Mouse (Mus musculus) kidney, adult 2 months (tissue): ENCODE data around the gene Tll2. TPM values are rescaled to one million over a fixed set of nuclear protein-coding genes. Genes with fewer than 3 reads are reported as not detected.

Experiments
- DNase-seq: peaks from one replicate; pipeline ENCODE4 v3.0.0; 2021
- H3K27ac ChIP-seq: fragments of 200-500 bp; 2 replicates; pipeline ENCODE4 v1.5.1; 2012; ENCODE audit warnings: low read depth, low read length, control low read depth, inconsistent platforms; ENCODE audit not compliant: insufficient read depth
- H3K27me3 ChIP-seq: fragments of 200-500 bp; replicated peaks from 2 replicates; pipeline ENCODE4 v1.6.1; 2012; ENCODE audit warnings: mild to moderate bottlenecking, moderate library complexity, low read length, inconsistent platforms; ENCODE audit not compliant: control insufficient read depth, insufficient read depth
- H3K36me3 ChIP-seq: fragments of 200-500 bp; 2 replicates; pipeline ENCODE4 v1.6.1; 2012; ENCODE audit warnings: mild to moderate bottlenecking, moderate library complexity, low read length, inconsistent platforms; ENCODE audit not compliant: control insufficient read depth, insufficient read depth
- H3K4me1 ChIP-seq: fragments of 200-500 bp; 2 replicates; pipeline ENCODE4 v1.6.1; 2011; ENCODE audit warnings: low read length; ENCODE audit not compliant: control insufficient read depth, insufficient read depth
- H3K4me3 ChIP-seq: fragments of 200-500 bp; 2 replicates; pipeline ENCODE4 v1.5.1; 2011; ENCODE audit warnings: mild to moderate bottlenecking, low read depth, low read length, control low read depth; ENCODE audit not compliant: insufficient read depth
- CTCF ChIP-seq: fragments of 200-500 bp; conservative IDR thresholded peaks from 2 replicates; pipeline ENCODE4 v1.5.1; 2011; ENCODE audit warnings: low read depth, mild to moderate bottlenecking, control low read depth, low read length, moderate library complexity, mixed read lengths; ENCODE audit not compliant: insufficient read depth, insufficient read length
- POLR2A ChIP-seq: fragments of 200-500 bp; IDR thresholded peaks from one replicate; pipeline ENCODE4 v1.6.1; 2011; ENCODE audit warnings: low read depth, low read length, control low read depth
- WGBS: fragments of 180-500 bp; shearing (Covaris S2); methylation state at CpG from one replicate; pipeline ENCODE4 v1.1.7; 2018; 5-methylcytosine and 5-hydroxymethylcytosine counted together
- polyA plus RNA-seq: library from polyadenylated mRNA; depleted of rRNA; stranded (reverse); fragments of >200 nt; gene quantifications from 2 replicates; pipeline ENCODE4 v1.2.3, GENCODE M21; 2012

The Tll2 gene
- polyA plus RNA-seq, 1 experiment = 0.03 TPM

- TF ChIP-seq CTCF (peak; percentile 84), POLR2A (no peak)
These were observed 116.8 kb downstream of the Tll2 start for GRCm38 (mm10) chr19:41089833-41090232.

DNA sequence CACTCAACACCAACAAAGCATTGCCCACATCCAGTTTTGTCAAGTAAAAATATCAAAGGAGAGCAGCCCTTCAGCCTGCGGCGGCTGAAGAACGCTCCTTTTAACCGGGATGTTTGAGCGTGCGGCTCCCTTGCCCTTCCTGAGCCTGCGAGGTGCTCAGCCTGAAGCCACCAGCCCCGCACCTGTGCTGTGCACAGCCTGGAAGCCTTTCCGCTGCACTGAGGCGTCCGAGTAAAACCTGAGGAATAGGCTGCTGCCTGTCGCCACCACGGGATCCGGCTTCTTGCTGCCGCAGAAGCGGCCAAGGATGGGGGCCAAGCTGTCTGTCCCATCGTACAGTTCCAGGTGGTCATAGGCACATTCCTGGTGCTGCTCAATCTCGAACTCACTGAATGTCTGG lies 118.1 kb downstream of the Tll2 start:
- no peak overlapping the region for H3K27ac ChIP-seq
- H3K4me3 ChIP-seq = no peak overlapping the region
- no peaks in the 10 kb centered on the region for H3K27me3 ChIP-seq
- TF ChIP-seq POLR2A (no peak), CTCF (no peak)
- no peaks in the 10 kb centered on the region for H3K4me1 ChIP-seq
- DNase-seq = no peak
- H3K36me3 ChIP-seq = no peaks in the 10 kb centered on the region
- 38% methylated on average over 18 of the region's 18 CpGs for WGBS

More at GRCm38 (mm10) chr19:41089833-41090232, 116.8 kb downstream of the Tll2 start:
- Histone ChIP-seq H3K27me3 (no peaks in the 10 kb centered on the region), H3K36me3 (no peaks in the 10 kb centered on the region), H3K4me1 (no peaks in the 10 kb centered on the region), H3K4me3 (no peak overlapping the region), H3K27ac (no peak overlapping the region)
- WGBS = 8% methylated on average over 5 of the region's 5 CpGs
- DNase-seq = peak; percentile 45

DNA sequence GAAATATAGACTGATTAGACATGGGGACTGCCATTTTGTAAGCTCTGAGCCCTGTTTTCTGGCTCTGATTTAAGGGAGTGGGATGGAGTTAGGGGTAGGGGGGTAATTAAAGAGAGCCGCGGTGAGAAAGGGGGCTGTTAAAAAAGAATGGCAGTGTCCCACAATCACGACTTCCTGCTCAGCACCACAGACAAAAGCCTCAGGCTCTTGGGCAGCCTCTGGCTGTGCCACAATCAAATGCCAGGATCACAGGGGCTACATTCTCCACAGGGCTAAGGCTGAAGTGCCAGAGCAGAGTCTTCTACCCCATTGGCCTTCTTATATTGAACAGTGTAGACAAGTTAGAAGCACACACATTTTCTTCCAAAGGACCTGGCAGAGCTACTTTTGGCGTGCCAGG lies 118.7 kb downstream of the Tll2 start:
- Histone ChIP-seq H3K27ac (no peak overlapping the region), H3K4me1 (no peaks in the 10 kb centered on the region), H3K4me3 (no peak overlapping the region), H3K27me3 (no peaks in the 10 kb centered on the region), H3K36me3 (no peaks in the 10 kb centered on the region)
- DNase-seq = no peak
- TF ChIP-seq CTCF (no peak), POLR2A (no peak)
- 35% methylated on average over 4 of the region's 4 CpGs for WGBS

DNA sequence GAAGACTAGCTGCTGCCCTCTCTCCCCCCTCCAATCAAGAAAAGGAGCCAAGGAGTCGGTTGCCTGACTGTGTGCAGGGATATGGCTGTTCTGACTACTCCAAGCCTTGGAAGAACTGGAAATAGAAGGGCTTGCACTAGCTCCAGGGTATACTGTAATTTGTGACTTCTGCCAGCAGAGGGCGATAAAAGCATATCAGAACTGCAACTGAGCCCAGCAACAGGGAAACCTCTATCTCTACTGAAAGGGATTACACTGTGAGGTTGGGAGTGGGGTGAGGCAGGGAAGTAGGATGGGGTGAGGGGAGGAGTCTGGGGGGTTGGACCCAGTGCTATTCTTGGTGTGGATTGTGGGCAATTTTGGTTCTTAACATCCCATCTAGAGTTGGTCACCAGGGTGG lies 119.9 kb downstream of the Tll2 start:
- peak; percentile 72 for DNase-seq
- WGBS = 3% methylated on average over 2 of the region's 2 CpGs
- Histone ChIP-seq H3K27ac (no peak overlapping the region), H3K4me1 (no peaks in the 10 kb centered on the region), H3K27me3 (no peaks in the 10 kb centered on the region), H3K36me3 (no peaks in the 10 kb centered on the region), H3K4me3 (no peak overlapping the region)
- TF ChIP-seq CTCF = peak; percentile 61
- no peak for TF ChIP-seq POLR2A

- no peak overlapping the region for H3K4me3 ChIP-seq
- DNase-seq = no peak
- TF ChIP-seq CTCF (no peak), POLR2A (no peak)
- H3K27ac ChIP-seq = no peak overlapping the region
- no peaks in the 10 kb centered on the region for H3K27me3 ChIP-seq
- no peaks in the 10 kb centered on the region for H3K4me1 ChIP-seq
- H3K36me3 ChIP-seq = no peaks in the 10 kb centered on the region
- WGBS = 92% methylated on average over 6 of the region's 6 CpGs
These were observed 120.3 kb downstream of the Tll2 start for GRCm38 (mm10) chr19:41086289-41086688.

- DNase-seq = no peak
These were observed 123.0 kb downstream of the Tll2 start for GRCm38 (mm10) chr19:41083646-41084045.

GRCm38 (mm10) chr19:41081589-41081988 lies 125.0 kb downstream of the Tll2 start:
- H3K4me1 ChIP-seq = no peaks in the 10 kb centered on the region
- H3K27me3 ChIP-seq = no peaks in the 10 kb centered on the region
- no peak overlapping the region for H3K4me3 ChIP-seq
- 94% methylated on average over 3 of the region's 3 CpGs for WGBS
- no peaks in the 10 kb centered on the region for H3K36me3 ChIP-seq
- TF ChIP-seq CTCF (no peak), POLR2A (no peak)
- H3K27ac ChIP-seq = no peak overlapping the region
- no peak for DNase-seq

More at GRCm38 (mm10) chr19:41083646-41084045, 123.0 kb downstream of the Tll2 start:
- no peak for TF ChIP-seq POLR2A
- no peak for TF ChIP-seq CTCF
- Histone ChIP-seq H3K27ac (no peak overlapping the region), H3K4me1 (no peaks in the 10 kb centered on the region), H3K36me3 (no peaks in the 10 kb centered on the region), H3K27me3 (no peaks in the 10 kb centered on the region), H3K4me3 (no peak overlapping the region)
- 78% methylated on average over 14 of the region's 14 CpGs for WGBS
